Mouse (Mus musculus): ENCODE data around the gene Zfp740.

DNA sequence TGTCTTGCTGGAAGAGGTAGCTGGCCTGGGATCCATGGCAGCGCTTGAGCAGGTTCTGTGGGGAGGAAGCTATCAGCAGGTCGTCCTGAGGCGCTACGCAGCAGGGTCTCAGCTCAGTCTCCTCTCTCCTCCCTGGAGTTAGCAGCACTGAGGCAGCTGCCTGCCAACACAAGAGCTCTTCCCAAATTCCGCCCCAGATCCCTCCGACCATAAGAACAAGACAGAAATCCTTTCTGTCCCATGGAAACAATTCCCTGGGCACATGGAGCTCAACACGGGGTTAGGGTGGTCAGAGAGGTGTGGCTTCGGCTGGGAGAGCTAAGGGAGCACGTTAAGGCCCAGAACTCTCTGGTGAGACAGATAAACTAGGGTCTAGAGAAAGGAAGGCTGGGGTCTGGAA lies 23.9 kb upstream of the Zfp740 start:
- TF ChIP-seq CTCF (IDR thresholded peaks at IDR 0.05; ENCODE audit: control insufficient read depth, insufficient read depth, insufficient read length) (no peak), MAX (IDR thresholded peaks at IDR 0.05) (no peak), FOSL1 (IDR thresholded peaks at IDR 0.05; ENCODE audit: insufficient read depth, low read length, poor library complexity, severe bottlenecking) (no peak), CEBPB (IDR thresholded peaks at IDR 0.05; ENCODE audit: low read depth) (no peak)

All from C2C12 (cell line).